Mouse (Mus musculus) ovary, postnatal 14 days (tissue): ENCODE data around the gene Frmd4b.
"Not testable (repeated sequence)": the region's sequence is repeated elsewhere in the genome, so short reads cannot be mapped to it uniquely, and the experiment has no call there.

Experiments
- DNase-seq: peaks from one replicate; pipeline ENCODE4 v3.0.0; 2022; ENCODE audit warnings: low spot score

Frmd4b gene

GRCm38 (mm10) chr6:97413453-97413852 lies 203.9 kb downstream of the Frmd4b start:
- no peak for DNase-seq

- no peak for DNase-seq
Observed at GRCm38 (mm10) chr6:97412403-97412802, 204.9 kb downstream of the Frmd4b start.

GRCm38 (mm10) chr6:97411327-97411726 lies 206.0 kb downstream of the Frmd4b start:
- DNase-seq = no peak

- DNase-seq = no peak
Observed at GRCm38 (mm10) chr6:97409467-97410239, 207.7 kb downstream of the Frmd4b start.

- no peak for DNase-seq
Observed at GRCm38 (mm10) chr6:97407914-97408313, 209.4 kb downstream of the Frmd4b start.

GRCm38 (mm10) chr6:97407425-97407824 lies 209.9 kb downstream of the Frmd4b start:
- no peak for DNase-seq

GRCm38 (mm10) chr6:97405311-97405710 lies 212.0 kb downstream of the Frmd4b start:
- DNase-seq = no peak

- DNase-seq = no peak
Observed at GRCm38 (mm10) chr6:97402822-97403472, 214.4 kb downstream of the Frmd4b start.

GRCm38 (mm10) chr6:97400446-97400845 lies 216.9 kb downstream of the Frmd4b start:
- DNase-seq = no peak

- DNase-seq = no peak
Observed at GRCm38 (mm10) chr6:97397935-97398334, 219.4 kb downstream of the Frmd4b start.

GRCm38 (mm10) chr6:97396957-97397354 lies 220.4 kb downstream of the Frmd4b start:
- no peak for DNase-seq

GRCm38 (mm10) chr6:97396351-97396956 lies 220.9 kb downstream of the Frmd4b start:
- no peak for DNase-seq

- peak; percentile 51 for DNase-seq
Observed at GRCm38 (mm10) chr6:97395477-97396350, 221.6 kb downstream of the Frmd4b start.

GRCm38 (mm10) chr6:97394473-97395075 lies 222.8 kb downstream of the Frmd4b start:
- DNase-seq = no peak

GRCm38 (mm10) chr6:97392912-97393311 lies 224.4 kb downstream of the Frmd4b start:
- DNase-seq = no peak

- DNase-seq = no peak
Observed at GRCm38 (mm10) chr6:97387388-97387787, 230.0 kb downstream of the Frmd4b start.

- no peak for DNase-seq
Observed at GRCm38 (mm10) chr6:97384918-97385317, 232.4 kb downstream of the Frmd4b start.

GRCm38 (mm10) chr6:97381275-97381674 lies 236.1 kb downstream of the Frmd4b start:
- DNase-seq = no peak

GRCm38 (mm10) chr6:97370947-97371346 lies 246.4 kb downstream of the Frmd4b start:
- no peak for DNase-seq

GRCm38 (mm10) chr6:97370460-97370859 lies 246.9 kb downstream of the Frmd4b start:
- no peak for DNase-seq

GRCm38 (mm10) chr6:97363846-97364245 lies 253.5 kb downstream of the Frmd4b start:
- no peak for DNase-seq

- not testable (repeated sequence) for DNase-seq
Observed at GRCm38 (mm10) chr6:97357606-97358005, 259.7 kb downstream of the Frmd4b start.
